Mouse (Mus musculus): ENCODE data around the gene Fabp2. TPM values are rescaled to one million over a fixed set of nuclear protein-coding genes. Genes with fewer than 3 reads are reported as not detected.
"Not testable (repeated sequence)": the region's sequence is repeated elsewhere in the genome, so short reads cannot be mapped to it uniquely, and the experiment has no call there.

The Fabp2 gene
- polyA plus RNA-seq, 1 experiment = not detected

GRCm38 (mm10) chr3:122919260-122919659 lies 24.4 kb downstream of the Fabp2 start, which contains the start of gene Gm10959:
Gene Gm10959 (minus strand): TSS chr3:122919360.
- no peak for DNase-seq (ENCODE audit: low read depth)

- DNase-seq (ENCODE audit: low read depth) = no peak
Measured at GRCm38 (mm10) chr3:122920572-122921435, 25.9 kb downstream of the Fabp2 start.

GRCm38 (mm10) chr3:122921676-122922527 lies 27.0 kb downstream of the Fabp2 start:
- peak; percentile 77 for DNase-seq (ENCODE audit: low read depth)

GRCm38 (mm10) chr3:122923147-122923546 lies 28.3 kb downstream of the Fabp2 start:
- DNase-seq (ENCODE audit: low read depth) = no peak

GRCm38 (mm10) chr3:122924009-122924914 lies 29.4 kb downstream of the Fabp2 start, which contains the start of gene 1810037I17Rik:
Gene 1810037I17Rik (plus strand): TSS chr3:122924203.
- no peak for DNase-seq (ENCODE audit: low read depth)

- no peak for DNase-seq (ENCODE audit: low read depth)
Measured at GRCm38 (mm10) chr3:122929723-122930122, 34.9 kb downstream of the Fabp2 start.

GRCm38 (mm10) chr3:122932466-122932865 lies 37.6 kb downstream of the Fabp2 start:
- no peak for DNase-seq (ENCODE audit: low read depth)

- DNase-seq (ENCODE audit: low read depth) = not testable (repeated sequence)
Measured at GRCm38 (mm10) chr3:122937176-122937575, 42.3 kb downstream of the Fabp2 start.

GRCm38 (mm10) chr3:122939215-122939614 lies 44.3 kb downstream of the Fabp2 start:
- DNase-seq (ENCODE audit: low read depth) = no peak

- no peak for DNase-seq (ENCODE audit: low read depth)
Measured at GRCm38 (mm10) chr3:122943387-122943890, 48.6 kb downstream of the Fabp2 start.

Other genes starting within 250 kb of the Fabp2 start
- 2.6 and 3.0 TPM in 2 replicates for gene Pde5a, start 166.1 kb upstream of the Fabp2 start, polyA plus RNA-seq (2012; rRNA removed)
- gene Gm10959, start 24.3 kb downstream of the Fabp2 start, polyA plus RNA-seq (2012; rRNA removed) = not detected in 2 replicates
- 67.0 and 84.7 TPM in 2 replicates for gene 1810037I17Rik, start 29.1 kb downstream of the Fabp2 start, polyA plus RNA-seq (2012; rRNA removed)
- gene Usp53, start 89.4 kb downstream of the Fabp2 start, polyA plus RNA-seq (2012; rRNA removed) = 6.3 and 8.5 TPM in 2 replicates
- gene Myoz2, start 139.9 kb downstream of the Fabp2 start, polyA plus RNA-seq (2012; rRNA removed) = 0.15 TPM in 1 of 2 replicates, not detected in the other